14 mouse cellular contexts compared by ENCODE assay signal in the genomic region with DNA sequence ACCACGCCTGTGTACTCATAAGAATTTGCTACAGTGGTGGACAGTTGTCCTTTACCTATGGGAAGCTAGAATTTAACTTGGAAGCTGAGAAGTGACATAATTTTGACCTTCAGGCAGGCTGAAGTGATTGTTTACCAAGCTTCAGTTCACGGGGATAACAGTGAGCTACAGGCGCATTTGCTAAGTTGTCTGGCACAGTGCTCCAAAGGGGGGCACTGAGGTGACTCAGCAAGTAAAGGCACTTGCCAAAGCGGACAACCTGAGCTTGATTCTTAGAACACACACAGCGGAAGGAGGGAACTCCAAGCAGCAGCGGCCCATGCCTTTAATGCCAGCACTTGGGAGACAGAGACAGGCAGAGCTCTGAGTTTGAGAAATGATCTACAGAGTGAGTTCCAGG.
"Had no signal": no experiment of that assay in that cellular context is flagged by ENCODE, and none has a peak within 500 bp of the region (broad histone marks: within the 10 kb centered on the region; RNA-seq: fewer than 3 reads in every experiment).

No protein-coding gene starts in this region.

- H3K9ac ChIP-seq: limb, embryonic 12.5 days; liver, embryonic 15.5 days; neural tube, embryonic 12.5 days; stomach, embryonic 15.5 days had no signal

- H3K27me3 ChIP-seq: limb, embryonic 12.5 days; liver, embryonic 15.5 days; neural tube, embryonic 12.5 days; stomach, embryonic 15.5 days had no signal

- H3K4me1 ChIP-seq: limb, embryonic 12.5 days; midbrain, embryonic 10.5 days; neural tube, embryonic 12.5 days; stomach, embryonic 15.5 days had no signal

- H3K4me3 ChIP-seq: limb, embryonic 12.5 days; liver, embryonic 15.5 days; midbrain, embryonic 10.5 days; neural tube, embryonic 12.5 days; stomach, embryonic 15.5 days had no signal

- DNase-seq: kidney, adult 9 months; kidney, postnatal 36 days; layer of hippocampus, adult 9-11 months; layer of hippocampus, postnatal 36 days; lung, adult 2 months; lung, postnatal 14 days; midbrain, embryonic 14.5 days; thymus, postnatal 36 days had no signal

- H3K9me3 ChIP-seq: limb, embryonic 12.5 days; liver, embryonic 15.5 days; midbrain, embryonic 10.5 days; neural tube, embryonic 12.5 days; stomach, embryonic 15.5 days had no signal

- H3K27ac ChIP-seq: kidney, postnatal 0 days; limb, embryonic 12.5 days; liver, embryonic 15.5 days; midbrain, embryonic 10.5 days; neural tube, embryonic 12.5 days; stomach, embryonic 15.5 days had no signal
